Mouse (Mus musculus) lung, adult 2 months (tissue): Measurements from ENCODE around the gene Ttc29. TPM values are rescaled to one million over a fixed set of nuclear protein-coding genes. Genes with fewer than 3 reads are reported as not detected.

ENCODE experiments used
- DNase-seq: peaks from one replicate; pipeline ENCODE4 v3.0.0; 2022
- H3K4me1 ChIP-seq: fragments of 200-500 bp; 2 replicates; pipeline ENCODE4 v1.6.1; 2011; ENCODE audit warnings: low read length; ENCODE audit not compliant: control insufficient read depth, insufficient read depth
- H3K4me3 ChIP-seq: fragments of 200-500 bp; replicated peaks from 2 replicates; pipeline ENCODE3; 2011; ENCODE audit warnings: low read depth, mild to moderate bottlenecking, control low read depth, low read length; ENCODE audit errors: extremely low read depth
- CTCF ChIP-seq: fragments of 200-500 bp; IDR thresholded peaks from 2 replicates; pipeline ENCODE4 v1.5.1; 2011; ENCODE audit warnings: mild to moderate bottlenecking, low read length, control low read depth; ENCODE audit not compliant: insufficient read depth
- POLR2A ChIP-seq: fragments of 200-500 bp; IDR thresholded peaks from 2 replicates; pipeline ENCODE4 v1.6.1; 2011; ENCODE audit warnings: low read depth, mild to moderate bottlenecking, control low read depth, low read length, borderline replicate concordance; ENCODE audit errors: extremely low read depth
- WGBS: fragments of 180-500 bp; shearing (Covaris S2); methylation state at CpG from one replicate; pipeline ENCODE4 v1.1.7; 2018; 5-methylcytosine and 5-hydroxymethylcytosine counted together
- polyA plus RNA-seq: library from polyadenylated mRNA; depleted of rRNA; stranded (reverse); fragments of >200 nt; gene quantifications from 2 replicates; pipeline ENCODE4 v1.2.3, GENCODE M21; 2012; rRNA removed

The Ttc29 gene
- 4.7 and 7.4 TPM in 2 replicates for polyA plus RNA-seq

DNA sequence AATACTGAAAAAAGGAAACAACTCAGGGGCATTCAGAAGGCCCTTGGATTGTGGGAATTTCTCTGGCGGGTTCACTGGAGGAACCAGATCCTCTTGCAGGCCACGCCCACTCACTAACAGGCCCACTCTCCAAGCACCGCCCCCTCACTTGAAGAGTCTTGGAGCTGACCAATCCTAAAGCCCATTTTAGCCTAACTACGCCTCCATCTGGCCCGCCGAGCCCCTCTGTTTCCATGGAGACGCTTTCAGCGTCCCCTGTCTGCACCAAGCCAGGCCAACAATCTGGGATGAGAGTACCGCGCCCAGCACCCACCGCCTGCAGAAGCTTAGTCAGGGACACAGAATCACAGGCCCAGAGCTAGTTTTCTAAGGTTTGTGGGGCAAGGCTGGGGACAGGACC, at the start of gene Ttc29:
Gene Ttc29, plus strand, starts transcription at position 224 of the 400 bp plus-strand sequence.
- no peak within 1 kb of the TSS for H3K4me3 ChIP-seq
- WGBS: 7% methylated on average over 11 of the region's 11 CpGs
- DNase-seq: peak; percentile 44
- no peaks in the 10 kb centered on the region for H3K4me1 ChIP-seq
- TF ChIP-seq CTCF: no peak
- no peak for TF ChIP-seq POLR2A

DNA sequence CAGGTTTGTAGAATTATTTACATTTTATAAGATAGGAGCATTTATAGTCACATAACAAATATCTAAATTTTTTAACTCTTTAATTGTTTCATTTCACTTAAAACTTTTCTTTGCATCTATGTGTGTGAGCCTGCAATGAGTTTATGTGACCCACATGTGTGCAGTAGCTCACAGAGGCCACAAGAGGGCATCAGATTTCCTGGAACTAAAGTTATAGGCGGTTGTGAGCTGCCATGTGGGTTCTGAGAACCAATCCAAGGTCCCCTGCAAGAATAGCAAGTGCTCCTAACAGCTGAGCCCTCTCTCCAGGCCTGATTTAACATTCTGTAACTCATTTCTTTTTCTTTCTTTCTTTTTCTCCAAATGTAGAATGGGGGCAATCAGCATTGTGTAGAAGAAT, 41.7 kb upstream of the Ttc29 start:
- no peak for DNase-seq
- 91% methylated on average over 1 of the region's 1 CpGs for WGBS
- Histone ChIP-seq H3K4me3 (no peak overlapping the region), H3K4me1 (no peaks in the 10 kb centered on the region)
- TF ChIP-seq POLR2A (no peak), CTCF (no peak)

DNA sequence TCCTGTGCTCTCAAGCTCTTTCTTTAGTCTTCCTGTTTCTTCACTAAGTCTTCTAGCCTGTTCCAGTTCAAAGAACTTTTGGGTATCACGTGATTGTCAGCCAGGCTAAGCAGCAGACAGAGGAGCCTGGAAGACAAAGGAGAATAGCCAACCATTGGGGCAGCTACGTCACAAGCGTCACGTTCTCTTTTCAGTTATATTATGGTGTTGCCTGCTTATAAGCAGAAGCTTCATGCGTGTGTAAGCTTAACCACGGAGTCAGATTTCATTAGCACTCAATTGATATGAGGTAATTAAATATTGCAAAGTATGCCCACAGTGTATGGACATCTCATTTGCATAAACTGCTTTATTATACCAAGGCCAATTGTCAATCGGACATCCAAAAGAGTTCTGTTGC, 30.4 kb upstream of the Ttc29 start:
- TF ChIP-seq CTCF (no peak), POLR2A (no peak)
- H3K4me3 ChIP-seq: no peak overlapping the region
- 87% methylated on average over 7 of the region's 7 CpGs for WGBS
- no peak for DNase-seq
- no peaks in the 10 kb centered on the region for H3K4me1 ChIP-seq

DNA sequence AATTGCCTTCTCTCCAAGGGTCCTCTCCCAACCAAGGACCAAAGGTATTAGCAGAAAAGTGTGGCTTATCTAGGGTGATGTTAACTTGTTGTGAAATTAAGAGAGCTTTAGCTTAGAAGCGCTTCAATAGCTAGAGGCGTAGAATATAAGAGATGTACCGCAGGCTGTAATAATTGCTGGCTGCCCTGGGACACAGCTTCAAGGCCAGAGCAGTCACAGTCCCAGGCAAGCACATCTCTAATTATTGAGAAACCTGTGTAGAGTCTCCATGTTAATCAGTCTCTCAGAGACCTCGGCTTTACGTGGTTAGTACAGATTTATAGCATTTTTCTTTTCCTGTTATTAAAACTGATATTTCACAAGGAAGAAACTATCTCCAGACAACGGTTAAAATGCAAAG, 29.7 kb upstream of the Ttc29 start:
- DNase-seq: no peak
- WGBS: 86% methylated on average over 6 of the region's 6 CpGs
- H3K4me3 ChIP-seq: no peak overlapping the region
- TF ChIP-seq POLR2A (no peak), CTCF (no peak)
- H3K4me1 ChIP-seq: no peaks in the 10 kb centered on the region

DNA sequence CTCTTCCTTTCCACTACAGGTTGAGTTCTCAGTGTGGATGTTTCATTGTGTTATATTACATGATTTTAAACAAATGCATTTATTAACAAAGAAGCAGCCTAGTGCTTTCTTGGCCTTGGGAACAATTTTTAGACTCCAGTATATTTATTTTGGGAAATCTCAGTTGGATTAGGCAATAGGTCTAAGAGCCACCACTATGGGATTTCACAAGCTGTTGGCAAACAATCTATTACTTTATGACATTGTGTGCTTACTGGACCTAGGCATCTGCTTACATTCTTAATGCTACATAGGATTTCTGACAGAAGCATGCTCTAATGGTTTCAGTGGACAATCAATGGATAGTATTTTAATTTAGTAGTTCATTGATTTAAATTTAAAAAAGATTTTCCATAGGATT, 26.0 kb upstream of the Ttc29 start:
- TF ChIP-seq POLR2A: no peak
- TF ChIP-seq CTCF: no peak
- Histone ChIP-seq H3K4me3 (no peak overlapping the region), H3K4me1 (no peaks in the 10 kb centered on the region)
- no peak for DNase-seq

DNA sequence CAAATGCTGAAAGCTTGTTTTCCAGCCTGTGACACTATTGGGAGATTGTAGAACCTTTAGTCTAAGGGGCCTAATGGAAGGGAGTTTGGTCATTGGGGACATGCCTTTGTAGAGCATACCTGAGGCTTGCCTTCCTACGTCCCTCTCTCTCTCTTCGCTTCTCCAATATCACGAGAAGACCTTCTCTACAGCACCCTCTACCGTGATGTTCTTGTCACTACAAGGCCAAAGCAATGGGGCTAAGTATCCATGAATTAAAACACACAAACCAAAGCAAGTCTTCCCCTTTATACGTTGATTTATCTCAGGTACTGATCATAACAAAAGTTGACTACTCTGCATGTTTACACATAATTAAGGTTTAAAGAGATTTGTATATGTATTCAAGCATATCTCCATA, 8.9 kb upstream of the Ttc29 start:
- TF ChIP-seq CTCF: no peak
- TF ChIP-seq POLR2A: no peak
- no peak overlapping the region for H3K4me3 ChIP-seq
- WGBS: 17% methylated on average over 5 of the region's 5 CpGs
- H3K4me1 ChIP-seq: no peaks in the 10 kb centered on the region
- DNase-seq: no peak

DNA sequence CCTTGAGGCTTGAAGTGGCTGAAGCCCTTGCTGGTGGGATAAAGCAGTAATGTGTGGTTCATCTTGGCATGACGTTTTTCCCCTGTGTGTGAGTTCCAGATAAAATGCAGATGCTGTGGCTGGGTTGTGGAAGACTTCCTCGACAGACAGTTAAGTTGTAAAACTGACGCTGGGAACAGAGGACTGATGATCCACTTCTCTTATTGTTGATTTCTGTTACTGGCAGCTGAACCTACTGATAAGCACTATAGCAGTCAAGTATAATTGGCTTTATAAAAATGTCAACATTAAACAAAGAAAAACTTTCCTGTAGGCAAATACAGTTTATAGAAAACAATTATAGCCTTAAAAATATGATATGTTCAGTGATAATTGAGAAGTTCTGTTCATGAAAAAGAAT, 2.7 kb upstream of the Ttc29 start:
- TF ChIP-seq CTCF (no peak), POLR2A (no peak)
- Histone ChIP-seq H3K4me3 (no peak overlapping the region), H3K4me1 (no peaks in the 10 kb centered on the region)
- WGBS: 43% methylated on average over 3 of the region's 3 CpGs
- no peak for DNase-seq

DNA sequence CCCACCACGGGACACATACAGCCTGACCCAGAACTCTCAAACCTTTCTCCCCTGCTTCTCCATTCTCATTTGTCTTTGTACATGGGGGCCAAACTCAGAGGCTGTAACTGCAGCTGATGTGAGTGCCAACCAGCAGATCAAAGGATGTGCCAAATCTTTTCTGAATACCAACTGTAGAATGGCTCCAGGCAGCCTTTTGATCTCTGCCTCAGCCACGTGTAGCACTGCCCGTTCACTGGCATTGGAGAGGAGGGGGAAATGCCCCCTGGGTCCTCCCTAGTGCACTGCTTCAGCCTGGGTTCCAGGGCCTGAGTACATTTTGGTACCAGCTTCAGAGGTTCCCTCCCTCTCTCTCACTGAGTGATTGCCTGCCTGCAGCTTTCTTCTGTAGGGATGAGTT, 1.5 kb downstream of the Ttc29 start:
- TF ChIP-seq CTCF (no peak), POLR2A (no peak)
- no peak for DNase-seq
- 37% methylated on average over 3 of the region's 3 CpGs for WGBS

DNA sequence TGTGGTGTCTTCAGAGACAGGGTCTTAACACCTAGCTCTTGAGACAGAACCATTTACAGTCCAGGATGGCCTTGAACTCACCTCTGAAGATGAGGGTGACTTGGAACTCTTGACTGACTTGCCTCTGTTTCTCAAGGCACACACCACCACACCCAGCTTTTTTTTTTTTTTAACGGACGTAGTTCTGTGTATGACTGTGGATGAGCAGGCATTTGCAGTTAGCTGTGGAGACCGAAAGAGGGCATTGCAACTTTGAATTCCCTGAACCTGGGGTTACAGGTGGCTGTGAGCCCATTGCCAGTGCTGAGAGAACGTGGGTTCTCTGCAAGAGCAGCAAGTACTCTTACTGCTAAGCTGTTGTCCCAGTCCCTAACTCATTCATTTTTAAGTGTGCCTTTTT, 13.0 kb downstream of the Ttc29 start:
- WGBS: 62% methylated on average over 4 of the region's 4 CpGs
- TF ChIP-seq POLR2A: no peak
- TF ChIP-seq CTCF: no peak
- Histone ChIP-seq H3K4me3 (no peak overlapping the region), H3K4me1 (no peaks in the 10 kb centered on the region)
- no peak for DNase-seq

More for the DNA sequence above, 1.5 kb downstream of the Ttc29 start:
- Histone ChIP-seq H3K4me3 (no peak overlapping the region), H3K4me1 (no peaks in the 10 kb centered on the region)

DNA sequence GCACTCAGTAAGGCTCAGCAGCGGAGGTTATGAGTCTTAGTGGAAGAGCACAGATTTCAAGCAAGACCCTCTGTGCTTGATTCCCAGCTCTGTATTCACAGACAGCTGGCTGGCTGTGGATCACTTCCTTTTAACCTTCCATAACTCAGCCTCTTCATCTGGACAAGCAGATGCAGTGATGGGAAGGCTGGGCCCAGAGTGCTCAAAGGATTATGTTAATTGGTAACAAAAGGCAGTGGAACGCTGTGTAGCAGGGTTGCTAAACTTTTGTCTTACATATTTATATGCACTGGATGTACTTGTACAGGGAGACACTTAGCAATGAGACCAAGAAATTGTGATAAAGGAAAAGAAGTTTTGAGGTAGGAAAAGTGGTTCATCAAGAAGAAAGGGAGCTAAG, 17.6 kb downstream of the Ttc29 start:
- Histone ChIP-seq H3K4me1 (no peaks in the 10 kb centered on the region), H3K4me3 (no peak overlapping the region)
- TF ChIP-seq CTCF: no peak
- no peak for TF ChIP-seq POLR2A
- DNase-seq: no peak
- 77% methylated on average over 2 of the region's 2 CpGs for WGBS
